Mouse (Mus musculus): ENCODE measurements around the gene Atp13a3. TPM values are rescaled to one million over a fixed set of nuclear protein-coding genes. Genes with fewer than 3 reads are reported as not detected.

The Atp13a3 gene
- polyA plus RNA-seq, 1 experiment from 2014 or later = 7.8 TPM

DNA sequence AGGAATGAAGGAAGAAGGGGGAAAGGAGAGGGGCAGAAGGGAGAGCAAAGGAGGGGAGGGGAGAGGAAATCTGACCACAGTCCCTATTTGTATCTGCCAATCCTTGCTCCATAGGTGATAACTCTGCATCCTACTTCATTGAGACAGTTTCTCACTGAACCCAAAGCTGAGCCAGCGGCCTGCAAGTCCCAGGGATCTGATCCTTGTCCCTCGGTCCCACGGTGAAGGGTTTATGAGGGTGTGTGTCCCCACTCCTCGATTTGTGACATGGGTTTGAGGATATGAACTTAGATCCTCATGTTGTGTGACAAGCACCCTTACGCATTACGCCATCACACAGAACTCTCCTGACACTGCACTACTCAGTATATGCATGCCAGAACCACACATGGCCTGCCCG lies 110.7 kb downstream of the Atp13a3 start:
- ATAC-seq (ENCODE audit: low FRiP score) = no peak
- Histone ChIP-seq H3K27ac (replicated peaks) (no peak overlapping the region), H3K4me1 (no peaks in the 10 kb centered on the region), H3K9ac (replicated peaks) (no peak overlapping the region), H3K36me3 (no peaks in the 10 kb centered on the region), H3K4me3 (replicated peaks) (no peak overlapping the region), H3K9me3 (replicated peaks) (no peaks in the 10 kb centered on the region), H3K4me2 (no peak overlapping the region), H3K27me3 (replicated peaks) (no peaks in the 10 kb centered on the region)
- 94% methylated on average over 7 of the region's 7 CpGs for WGBS

GRCm38 (mm10) chr16:30290436-30290835 lies 115.3 kb downstream of the Atp13a3 start:
- WGBS = 68% methylated on average over 6 of the region's 6 CpGs
- no peak overlapping the region for H3K9ac ChIP-seq (replicated peaks)
- H3K4me3 ChIP-seq (replicated peaks) = no peak overlapping the region
- no peaks in the 10 kb centered on the region for H3K9me3 ChIP-seq (replicated peaks)
- no peak overlapping the region for H3K27ac ChIP-seq (replicated peaks)
- no peaks in the 10 kb centered on the region for H3K4me1 ChIP-seq
- H3K4me2 ChIP-seq = no peak overlapping the region
- H3K27me3 ChIP-seq (replicated peaks) = no peaks in the 10 kb centered on the region
- no peaks in the 10 kb centered on the region for H3K36me3 ChIP-seq
- ATAC-seq (ENCODE audit: low FRiP score) = no peak

DNA sequence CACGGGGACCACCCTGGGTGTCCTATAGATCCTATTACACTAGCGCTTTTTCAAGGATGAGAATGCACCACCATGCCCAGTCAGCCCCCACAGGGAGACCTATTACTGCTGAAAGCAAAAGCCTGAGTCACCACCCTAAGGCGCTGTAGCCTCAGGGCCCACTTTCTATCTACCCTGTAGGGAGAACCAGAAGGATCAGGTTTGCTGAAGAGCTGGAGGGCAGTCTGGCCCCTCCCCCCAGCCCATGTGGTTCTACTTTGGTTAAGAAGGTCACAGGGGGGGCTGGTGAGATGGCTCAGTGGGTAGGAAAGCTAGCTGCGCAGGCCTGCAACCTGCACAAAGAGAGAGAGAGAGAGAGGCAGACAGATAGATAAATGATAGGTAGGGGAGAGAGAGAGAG lies 120.1 kb downstream of the Atp13a3 start:
- 66% methylated on average over 4 of the region's 4 CpGs for WGBS
- H3K27me3 ChIP-seq (replicated peaks) = peaks cover 40% of the 10 kb centered on the region

GRCm38 (mm10) chr16:30283743-30284337 lies 121.9 kb downstream of the Atp13a3 start:
- Histone ChIP-seq H3K9ac (replicated peaks) (no peak overlapping the region), H3K9me3 (replicated peaks) (no peaks in the 10 kb centered on the region), H3K27me3 (replicated peaks) (peaks cover 40% of the 10 kb centered on the region), H3K4me1 (peaks cover 18% of the 10 kb centered on the region), H3K36me3 (no peaks in the 10 kb centered on the region), H3K4me2 (peak overlapping the region; percentile 59), H3K4me3 (replicated peaks) (peak overlapping the region; percentile 26), H3K27ac (replicated peaks) (no peak overlapping the region)
- peak; percentile 53; the same call in 1 of the 2 replicates for ATAC-seq (ENCODE audit: low FRiP score)
- WGBS = 2% methylated on average over 15 of the region's 15 CpGs

More for the DNA sequence above, 120.1 kb downstream of the Atp13a3 start:
- H3K9me3 ChIP-seq (replicated peaks) = no peaks in the 10 kb centered on the region
- H3K4me3 ChIP-seq (replicated peaks) = no peak overlapping the region
- no peak overlapping the region for H3K27ac ChIP-seq (replicated peaks)
- no peaks in the 10 kb centered on the region for H3K36me3 ChIP-seq
- peaks cover 18% of the 10 kb centered on the region for H3K4me1 ChIP-seq
- ATAC-seq (ENCODE audit: low FRiP score) = no peak
- no peak overlapping the region for H3K4me2 ChIP-seq
- H3K9ac ChIP-seq (replicated peaks) = no peak overlapping the region

GRCm38 (mm10) chr16:30282844-30283495 lies 122.8 kb downstream of the Atp13a3 start, which contains the start of gene Lrrc15:
Gene Lrrc15, minus strand, starts transcription at chr16:30283256.
- WGBS = 6% methylated on average over 34 of the region's 34 CpGs
- Histone ChIP-seq H3K36me3 (no peaks in the 10 kb centered on the region), H3K27me3 (replicated peaks) (peaks cover 40% of the 10 kb centered on the region), H3K9me3 (replicated peaks) (no peaks in the 10 kb centered on the region), H3K9ac (replicated peaks) (0 out of 2 replicates have a peak within 1 kb of the TSS, but pooled peaks have one; percentile 2), H3K27ac (replicated peaks) (no peak within 1 kb of the TSS), H3K4me1 (peaks cover 22% of the 10 kb centered on the region), H3K4me2 (peak within 1 kb of the TSS; percentile 59), H3K4me3 (replicated peaks) (peak within 1 kb of the TSS; percentile 26)
- ATAC-seq (ENCODE audit: low FRiP score) = 0 out of 2 replicates have a peak, but pooled peaks have one; percentile 21

DNA sequence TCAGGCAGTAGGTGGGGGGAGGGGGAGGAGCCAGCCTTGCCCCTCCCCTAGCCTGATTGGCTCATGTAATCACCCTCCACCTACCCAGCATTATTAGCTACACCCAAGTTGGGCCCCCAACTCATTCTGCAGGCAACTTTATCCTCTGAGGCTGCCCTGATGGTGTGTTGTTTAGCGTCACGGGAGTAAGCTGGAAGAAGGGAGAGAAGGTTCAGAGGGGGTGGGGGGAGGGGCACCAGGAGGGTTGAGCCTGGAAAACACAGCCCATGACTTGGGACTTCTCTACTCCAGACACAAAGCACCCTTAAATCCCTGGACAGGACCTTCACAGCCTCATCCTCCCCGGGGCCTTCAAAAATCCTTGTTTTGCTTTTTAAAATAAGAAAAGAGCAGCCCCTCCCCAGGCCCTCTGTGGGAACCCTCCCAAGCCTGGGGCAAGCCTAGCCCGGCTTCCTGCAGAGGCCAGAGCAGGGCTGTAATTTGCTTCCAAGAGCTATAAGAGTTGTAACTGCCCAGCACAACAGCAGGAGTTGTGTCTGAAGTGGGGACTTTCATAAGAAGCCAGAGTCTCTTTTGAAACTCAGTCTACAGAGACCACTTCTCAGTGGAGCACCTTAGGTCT lies 125.0 kb downstream of the Atp13a3 start:
- WGBS = 5% methylated on average over 4 of the region's 4 CpGs
- Histone ChIP-seq H3K27me3 (replicated peaks) (peaks cover 40% of the 10 kb centered on the region), H3K9ac (replicated peaks) (no peak overlapping the region), H3K4me2 (no peak overlapping the region), H3K9me3 (replicated peaks) (no peaks in the 10 kb centered on the region), H3K4me1 (peaks cover 22% of the 10 kb centered on the region), H3K36me3 (no peaks in the 10 kb centered on the region), H3K27ac (replicated peaks) (no peak overlapping the region), H3K4me3 (replicated peaks) (no peak overlapping the region)
- no peak for ATAC-seq (ENCODE audit: low FRiP score)

GRCm38 (mm10) chr16:30278406-30278805 lies 127.4 kb downstream of the Atp13a3 start:
- no peak overlapping the region for H3K4me2 ChIP-seq
- peaks cover 13% of the 10 kb centered on the region for H3K4me1 ChIP-seq
- H3K9ac ChIP-seq (replicated peaks) = no peak overlapping the region
- peaks cover 24% of the 10 kb centered on the region for H3K27me3 ChIP-seq (replicated peaks)
- H3K36me3 ChIP-seq = no peaks in the 10 kb centered on the region
- WGBS = 57% methylated on average over 11 of the region's 11 CpGs
- no peaks in the 10 kb centered on the region for H3K9me3 ChIP-seq (replicated peaks)
- no peak overlapping the region for H3K4me3 ChIP-seq (replicated peaks)
- ATAC-seq (ENCODE audit: low FRiP score) = no peak
- no peak overlapping the region for H3K27ac ChIP-seq (replicated peaks)

DNA sequence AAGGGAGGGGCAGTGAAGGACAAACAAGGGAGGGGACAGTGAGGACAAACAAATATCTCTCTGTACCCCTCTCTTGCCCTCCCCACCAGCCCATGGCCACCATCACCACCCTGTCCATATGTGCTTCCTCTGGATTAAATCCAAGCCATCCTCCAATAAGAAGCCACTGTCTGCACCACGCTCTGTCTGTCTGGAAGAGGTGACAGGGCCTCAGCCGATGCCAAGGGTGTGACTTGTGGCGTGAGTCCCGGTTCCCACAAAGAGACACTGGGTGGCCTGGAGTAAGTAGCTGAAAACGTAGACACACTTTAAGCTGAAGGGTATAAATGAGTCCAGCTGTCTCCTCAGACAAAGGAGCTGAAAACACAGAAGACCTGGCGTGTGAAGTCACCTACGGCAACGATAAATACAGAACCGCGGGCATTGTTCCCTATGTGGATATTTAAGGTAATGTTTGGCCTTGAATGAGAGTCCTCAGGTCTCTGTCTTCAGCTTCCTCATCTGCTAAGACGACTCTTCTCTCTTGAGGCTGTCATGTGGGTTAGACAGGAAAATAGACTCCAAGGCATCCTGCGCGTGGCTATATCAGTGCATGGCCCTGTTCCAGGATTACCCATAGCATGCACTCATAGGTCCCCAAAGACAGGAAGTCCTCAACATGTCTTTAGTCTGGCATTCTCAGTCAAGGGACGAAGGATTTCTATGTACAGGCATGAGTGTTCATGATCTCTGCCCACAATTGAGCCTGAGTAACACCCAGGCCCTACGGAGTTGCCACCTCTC lies 130.0 kb downstream of the Atp13a3 start:
- H3K27me3 ChIP-seq (replicated peaks) = peaks cover under 1% of the 10 kb centered on the region; the same call in 1 of the 2 replicates
- no peak overlapping the region for H3K4me3 ChIP-seq (replicated peaks)
- H3K9me3 ChIP-seq (replicated peaks) = no peaks in the 10 kb centered on the region
- no peak overlapping the region for H3K4me2 ChIP-seq
- no peak for ATAC-seq (ENCODE audit: low FRiP score)
- no peaks in the 10 kb centered on the region for H3K36me3 ChIP-seq
- WGBS = 73% methylated on average over 15 of the region's 15 CpGs
- peaks cover 17% of the 10 kb centered on the region for H3K4me1 ChIP-seq
- H3K9ac ChIP-seq (replicated peaks) = no peak overlapping the region
- no peak overlapping the region for H3K27ac ChIP-seq (replicated peaks)

DNA sequence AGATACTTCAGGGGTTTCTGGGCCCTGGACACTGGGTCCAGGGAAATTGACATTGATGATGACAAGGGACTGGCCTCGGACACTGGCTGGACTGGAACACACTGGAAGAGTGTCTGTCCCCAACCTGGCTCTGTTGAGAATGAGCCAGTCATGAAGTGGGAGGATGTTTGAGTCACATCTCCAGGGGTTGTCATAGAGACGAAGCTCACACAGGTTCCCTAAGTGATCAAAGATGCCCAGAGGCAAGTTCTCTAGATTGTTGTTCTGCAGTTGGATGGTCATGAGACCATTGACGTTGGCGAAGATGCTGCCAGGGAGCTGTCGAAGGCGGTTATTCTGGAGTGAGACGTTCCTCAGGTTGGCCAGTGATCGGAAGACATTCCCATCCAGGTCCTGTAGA lies 132.7 kb downstream of the Atp13a3 start:
- WGBS = 94% methylated on average over 8 of the region's 8 CpGs
- H3K36me3 ChIP-seq = no peaks in the 10 kb centered on the region
- no peak for ATAC-seq (ENCODE audit: low FRiP score)

DNA sequence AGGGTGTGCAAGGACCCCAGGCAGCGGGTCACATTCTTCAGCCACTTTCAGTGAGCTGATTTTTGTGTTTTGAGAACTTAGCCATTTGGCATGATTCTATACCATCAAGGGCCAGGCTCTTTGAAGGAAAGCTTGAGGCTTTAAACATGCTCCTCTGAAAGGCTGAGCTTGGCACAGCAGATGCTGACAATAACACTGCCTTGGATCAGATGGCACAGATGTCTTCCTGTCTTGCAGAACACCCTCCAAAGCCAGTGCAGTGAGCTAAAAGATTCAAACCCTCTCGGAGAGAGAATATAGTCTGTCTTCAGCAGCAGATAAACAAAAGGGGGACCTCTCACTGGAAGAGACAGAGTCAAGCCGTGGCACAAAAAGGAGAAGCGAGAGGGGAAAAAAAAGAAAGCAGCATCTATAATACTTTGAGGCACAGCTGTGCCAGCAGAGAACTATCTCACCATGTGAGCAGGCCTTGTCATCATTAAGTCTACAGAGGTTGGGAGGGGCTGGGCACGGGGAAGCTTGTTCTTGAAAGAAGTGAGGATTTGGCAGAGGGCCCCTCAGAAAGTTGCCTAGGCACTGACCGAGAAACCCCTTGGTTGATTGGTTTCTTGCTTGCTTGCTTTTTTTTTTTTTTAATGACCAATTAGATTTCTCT lies 133.7 kb downstream of the Atp13a3 start:
- H3K36me3 ChIP-seq = no peaks in the 10 kb centered on the region
- H3K9me3 ChIP-seq (replicated peaks) = no peaks in the 10 kb centered on the region
- no peak overlapping the region for H3K4me3 ChIP-seq (replicated peaks)
- no peak for ATAC-seq (ENCODE audit: low FRiP score)
- no peaks in the 10 kb centered on the region; the same call in 1 of the 2 replicates for H3K27me3 ChIP-seq (replicated peaks)
- H3K4me1 ChIP-seq = peaks cover 13% of the 10 kb centered on the region; the same call in 1 of the 2 replicates
- WGBS = 64% methylated on average over 6 of the region's 6 CpGs
- peak overlapping the region; percentile 54; the same call in 1 of the 2 replicates for H3K27ac ChIP-seq (replicated peaks)
- H3K4me2 ChIP-seq = no peak overlapping the region
- no peak overlapping the region for H3K9ac ChIP-seq (replicated peaks)

More for the DNA sequence above, 132.7 kb downstream of the Atp13a3 start:
- H3K4me3 ChIP-seq (replicated peaks) = no peak overlapping the region
- no peaks in the 10 kb centered on the region for H3K9me3 ChIP-seq (replicated peaks)
- no peak overlapping the region for H3K27ac ChIP-seq (replicated peaks)
- H3K4me2 ChIP-seq = no peak overlapping the region
- peaks cover 14% of the 10 kb centered on the region; the same call in 1 of the 2 replicates for H3K4me1 ChIP-seq
- H3K9ac ChIP-seq (replicated peaks) = no peak overlapping the region
- H3K27me3 ChIP-seq (replicated peaks) = no peaks in the 10 kb centered on the region; the same call in 1 of the 2 replicates
